Mouse (Mus musculus): ENCODE results near the gene Adgrf1.

Gene Adgrf1

DNA sequence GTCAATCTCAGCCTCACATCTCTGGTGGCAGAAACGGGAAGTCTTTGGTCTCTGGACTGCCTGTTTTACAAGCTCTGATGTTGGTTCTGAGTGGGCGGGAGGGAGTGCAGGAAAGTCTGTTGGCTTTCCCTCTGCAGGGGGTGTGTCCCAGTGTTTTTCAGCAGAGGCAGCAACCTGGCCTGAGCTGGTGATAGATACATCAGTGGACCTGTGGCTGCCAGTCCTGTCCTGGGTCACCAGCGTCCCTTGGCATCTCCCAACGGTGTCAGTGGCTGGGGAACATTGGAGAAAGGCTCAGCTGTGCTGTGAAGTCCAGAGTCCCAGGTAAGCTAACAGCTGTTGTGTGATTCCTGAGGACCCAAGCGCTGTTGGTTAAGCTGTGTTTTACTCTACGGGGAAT, at the start of gene Adgrf1:
Gene Adgrf1 (plus strand): TSS at position 169 of the 400 bp plus-strand sequence.
- no peak for DNase-seq

GRCm38 (mm10) chr17:43226101-43226500, 44.0 kb upstream of the Adgrf1 start:
- DNase-seq = peak in 1 of 2 experiments; percentile 59

DNA sequence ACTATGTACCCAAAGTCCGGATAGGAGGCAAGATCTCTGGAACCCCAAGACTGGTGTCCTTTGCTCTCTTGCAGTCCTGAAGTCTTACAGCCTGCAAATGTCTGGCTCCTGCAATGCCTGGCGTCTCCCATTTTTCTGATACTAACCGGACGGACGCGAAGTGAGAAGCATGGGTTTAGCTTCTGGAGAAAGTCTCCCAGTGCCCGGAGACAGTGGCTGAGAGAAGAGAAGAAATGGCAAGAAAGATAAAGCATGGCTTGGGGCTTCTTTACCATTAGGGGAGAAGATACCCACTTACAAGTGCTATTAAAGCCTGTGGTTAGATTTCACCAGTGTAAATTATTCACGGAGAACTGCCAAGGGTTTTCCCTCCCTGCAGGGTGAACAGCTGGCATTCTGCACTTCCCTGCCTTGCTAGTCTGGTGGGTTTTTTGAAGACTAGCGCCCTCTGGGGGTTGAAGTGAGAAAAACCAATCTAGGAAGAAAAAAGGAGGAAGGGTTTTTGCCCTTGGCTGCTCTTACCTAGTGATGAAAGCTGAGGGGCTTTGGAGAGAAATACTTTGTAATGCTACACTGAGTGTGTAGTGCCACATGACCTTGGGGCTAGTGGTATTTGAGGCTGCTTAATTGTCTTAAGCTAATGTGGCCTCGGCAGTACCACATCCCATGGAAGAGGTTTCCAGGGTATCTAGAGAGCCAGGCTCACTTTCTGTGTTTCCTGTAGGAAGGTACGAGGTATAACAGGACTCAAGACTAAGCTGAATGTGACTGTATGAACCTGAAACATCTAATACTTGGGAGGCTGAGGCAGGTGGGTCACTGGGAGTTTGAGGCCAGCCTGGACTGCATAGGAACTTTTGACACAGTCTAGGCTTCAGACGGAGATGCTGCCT, 40.3 kb upstream of the Adgrf1 start:
- peak; percentile 78 to 84 for DNase-seq

DNA sequence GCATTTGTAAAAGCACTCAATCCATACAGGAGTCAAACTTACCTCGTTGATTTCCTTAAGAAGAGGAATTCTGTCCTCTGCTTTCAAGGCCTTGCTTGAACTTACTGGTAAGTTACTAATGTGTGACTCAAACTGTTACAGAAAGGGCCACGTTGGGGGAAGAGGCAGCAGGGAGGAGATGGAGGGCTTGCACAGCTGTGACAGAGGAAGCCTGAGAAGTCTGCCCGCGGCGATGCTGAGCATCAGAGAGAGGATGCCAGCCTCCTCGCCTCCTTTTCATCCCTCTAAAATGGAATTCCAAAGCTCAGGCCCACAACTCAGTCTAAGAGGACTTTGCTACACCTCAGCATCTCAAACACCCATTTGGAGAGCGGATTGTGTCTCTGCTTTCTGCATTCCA, 39.3 kb upstream of the Adgrf1 start:
- no peak for DNase-seq

DNA sequence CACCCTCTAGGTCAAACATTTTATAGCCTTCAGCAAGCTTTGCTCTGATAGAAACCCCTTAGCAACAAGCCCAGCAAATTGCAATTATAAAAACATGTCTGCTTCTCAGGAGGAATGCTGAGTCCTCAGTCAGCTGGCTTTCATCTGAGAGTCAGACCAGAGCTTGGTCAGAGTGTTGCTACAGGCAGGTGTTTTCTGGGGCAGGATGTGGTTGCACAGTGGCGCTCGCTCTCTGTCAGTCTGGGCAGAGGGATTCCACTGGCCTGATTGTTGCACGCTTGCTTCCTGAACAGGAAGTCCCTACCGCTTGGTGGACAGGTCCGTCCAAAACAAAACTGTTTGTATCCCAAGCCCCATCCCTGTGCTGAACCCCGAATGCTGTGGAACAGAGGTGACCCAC, 37.4 kb upstream of the Adgrf1 start:
- DNase-seq = no peak

DNA sequence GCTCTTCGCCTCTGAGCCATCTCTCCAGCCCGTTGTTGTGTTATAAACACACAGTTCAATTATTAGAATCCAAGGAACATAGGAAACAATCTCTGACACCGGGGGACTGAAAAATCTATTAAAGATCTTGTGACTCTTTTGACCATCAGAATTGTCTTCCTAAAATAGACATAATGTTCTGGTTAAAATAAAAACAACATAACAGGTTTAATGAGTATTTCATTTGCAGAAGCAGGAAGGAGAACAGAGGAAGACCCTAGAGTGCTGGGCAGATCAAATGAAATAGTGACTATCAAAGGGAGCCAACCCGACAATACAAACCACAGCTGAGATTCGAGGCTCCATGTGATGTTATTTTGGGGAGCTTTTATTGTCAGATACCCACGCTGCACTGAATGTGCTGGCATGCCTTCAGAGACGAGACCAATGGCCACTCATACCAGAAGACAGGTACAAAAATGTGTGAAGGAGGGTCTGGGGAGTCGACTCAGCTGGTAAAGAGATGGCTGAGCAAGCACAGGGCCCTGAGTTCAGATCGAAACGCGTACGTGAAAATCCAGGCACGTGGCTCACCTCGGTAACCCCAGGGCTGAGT, 33.4 kb upstream of the Adgrf1 start:
- no peak for DNase-seq

DNA sequence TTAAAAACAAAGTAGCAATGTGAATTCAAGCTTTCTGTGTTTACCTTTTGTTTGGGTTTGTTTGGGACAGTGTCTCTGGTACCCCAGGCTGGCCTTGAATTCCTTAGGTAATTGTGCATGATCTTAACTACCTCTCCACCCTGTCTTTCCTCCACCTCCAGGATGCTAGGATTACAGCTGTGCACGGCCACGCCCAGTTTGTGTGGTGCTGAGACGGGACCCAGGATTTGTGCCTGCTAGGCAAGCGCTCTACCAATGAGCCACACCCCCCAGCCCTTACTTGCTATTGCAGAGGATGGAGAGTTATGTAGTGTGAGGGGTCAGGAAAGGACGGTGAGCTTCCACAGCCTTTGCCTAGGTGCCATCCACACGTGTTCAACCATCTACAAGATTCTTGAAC, 31.1 kb upstream of the Adgrf1 start:
- no peak for DNase-seq

GRCm38 (mm10) chr17:43241134-43241533, 29.0 kb upstream of the Adgrf1 start:
- peak; percentile 85 to 86 for DNase-seq

- DNase-seq = no peak
Measured at GRCm38 (mm10) chr17:43242609-43243008, 27.5 kb upstream of the Adgrf1 start.

DNA sequence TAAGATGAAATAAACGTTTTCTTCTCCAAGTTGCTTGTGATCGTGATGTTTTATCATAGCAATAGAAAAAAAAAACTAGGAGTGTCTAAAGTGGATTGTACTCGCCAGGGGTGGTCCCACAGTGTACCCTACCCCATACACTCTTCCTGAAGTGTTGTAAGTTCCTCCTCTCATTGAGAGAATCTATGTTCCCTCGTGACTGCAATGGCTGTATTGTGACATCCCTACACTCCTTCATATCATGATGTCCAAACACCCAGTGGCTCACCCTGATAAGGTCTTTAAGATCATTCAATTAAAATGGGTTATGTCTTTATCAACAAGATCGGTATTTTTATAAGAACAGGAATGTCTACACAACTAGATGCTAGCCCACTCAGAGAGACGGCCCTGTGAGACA, 24.8 kb upstream of the Adgrf1 start:
- DNase-seq = no peak

- DNase-seq = no peak
Measured at GRCm38 (mm10) chr17:43247245-43247644, 22.9 kb upstream of the Adgrf1 start.

- DNase-seq = peak in 1 of 2 experiments; percentile 25
Measured at GRCm38 (mm10) chr17:43249645-43250044, 20.5 kb upstream of the Adgrf1 start.

DNA sequence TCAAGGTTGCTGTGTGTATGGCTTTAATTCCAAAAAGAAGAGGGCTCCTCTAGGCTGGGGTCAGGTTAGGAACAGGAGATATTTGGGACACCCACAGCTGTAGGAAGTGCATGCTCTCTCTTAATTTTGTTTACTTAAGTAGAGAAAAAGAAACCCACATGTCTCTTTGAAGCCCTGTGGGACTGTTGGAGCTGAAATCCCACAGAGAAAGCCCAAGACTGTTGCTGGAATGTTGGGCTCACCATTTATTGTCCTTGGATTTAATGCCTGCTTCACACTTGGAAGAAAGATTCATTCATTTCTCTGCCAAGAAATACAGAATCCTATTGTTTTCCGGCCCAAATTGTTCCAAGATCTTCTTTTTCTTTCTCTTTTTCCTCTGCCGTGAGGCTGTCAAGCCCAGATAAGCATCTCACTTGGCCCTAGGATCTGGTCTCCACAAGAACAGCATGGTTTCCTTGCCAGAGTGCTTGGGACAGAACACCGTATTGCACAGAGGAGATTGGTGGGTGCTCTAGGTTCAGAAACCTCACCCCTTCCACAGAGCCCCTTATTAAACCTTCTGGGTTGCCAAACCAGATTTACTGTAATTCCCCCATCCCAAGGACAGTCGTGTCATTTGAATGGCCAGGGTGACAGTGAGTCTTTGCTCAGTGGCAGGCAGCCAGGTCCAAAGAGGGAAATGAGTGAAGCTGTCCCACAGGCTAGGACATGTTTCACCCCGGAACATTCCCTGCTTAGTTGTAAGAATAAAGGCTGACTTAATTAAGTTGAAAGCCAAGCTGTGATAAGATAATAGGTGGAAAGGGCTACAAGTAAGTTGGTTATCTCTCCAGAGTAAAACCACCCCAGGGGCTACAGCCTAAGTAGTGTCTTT, 18.6 kb upstream of the Adgrf1 start:
- peak in 1 of 2 experiments; percentile 29 for DNase-seq

GRCm38 (mm10) chr17:43252846-43253245, 17.3 kb upstream of the Adgrf1 start:
- no peak for DNase-seq

DNA sequence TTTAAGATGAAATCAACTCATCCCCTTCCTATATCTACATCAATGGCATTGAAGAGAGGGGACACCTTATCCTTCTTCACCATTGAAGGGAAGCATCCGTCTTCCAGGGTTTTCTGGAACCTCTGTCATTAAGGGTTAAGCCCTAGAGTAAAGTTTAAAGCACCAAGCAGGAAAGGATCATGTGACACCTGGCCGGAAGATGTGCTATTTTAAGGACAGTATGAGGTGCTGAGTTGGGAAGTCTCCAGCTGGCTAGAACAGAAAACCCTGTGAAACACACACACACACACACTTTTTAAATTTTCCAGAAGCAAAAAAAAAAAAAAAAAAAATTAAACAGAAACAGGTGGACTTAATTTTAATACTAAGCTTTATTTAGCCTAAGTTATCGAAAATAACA, 15.9 kb upstream of the Adgrf1 start:
- DNase-seq = peak in 1 of 2 experiments; percentile 16

DNA sequence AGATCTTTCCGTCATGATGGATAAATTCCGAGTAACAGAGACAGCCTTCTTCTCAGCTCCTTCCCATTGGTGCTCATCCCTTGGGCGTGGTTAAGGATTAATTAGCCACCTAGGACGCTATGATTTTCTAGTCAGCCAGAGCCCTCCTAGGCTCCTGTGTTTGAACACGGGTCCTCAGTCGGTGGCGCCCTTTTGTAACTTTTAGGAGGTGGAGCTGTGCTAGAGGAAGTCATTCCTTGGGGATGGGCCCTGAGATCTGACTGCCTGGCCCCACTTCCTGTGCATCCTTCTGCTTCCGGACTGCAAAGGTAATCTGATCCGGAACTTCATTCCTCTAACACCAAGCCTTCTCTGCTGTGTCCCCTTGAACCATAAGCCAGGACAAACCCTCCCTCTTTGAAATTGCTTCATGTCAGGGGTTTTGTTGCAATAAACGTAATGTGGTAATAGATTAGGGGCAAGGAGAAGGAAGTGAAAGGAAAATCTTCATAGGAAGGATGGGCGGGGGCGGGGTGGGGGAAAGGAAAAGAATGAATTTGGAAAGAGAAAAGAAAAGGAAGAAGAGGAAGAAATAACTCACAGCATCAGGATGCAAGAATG, 13.5 kb upstream of the Adgrf1 start:
- no peak for DNase-seq

GRCm38 (mm10) chr17:43257699-43258098, 12.4 kb upstream of the Adgrf1 start:
- DNase-seq = peak; percentile 19 to 25

DNA sequence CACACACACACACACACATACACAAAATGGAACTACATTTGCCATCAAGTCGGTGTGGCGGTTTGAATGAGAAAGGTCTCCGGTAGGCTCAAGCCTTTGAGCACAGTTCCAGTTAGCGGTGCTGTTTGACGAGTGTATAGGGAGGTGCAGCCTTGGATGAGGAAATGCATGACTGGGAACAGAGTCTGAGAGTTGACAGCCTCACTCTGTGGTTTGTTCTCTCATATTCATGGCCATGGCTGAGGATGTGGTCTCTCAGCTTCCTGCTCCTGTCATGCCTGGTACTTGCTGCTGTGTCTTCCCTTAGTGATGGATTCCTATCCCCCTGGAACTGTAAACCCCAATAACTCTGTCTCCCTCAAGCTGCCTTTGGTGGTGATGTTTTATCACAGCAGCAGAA, 8.2 kb upstream of the Adgrf1 start:
- no peak for DNase-seq

GRCm38 (mm10) chr17:43264739-43265138, 5.4 kb upstream of the Adgrf1 start:
- no peak for DNase-seq

DNA sequence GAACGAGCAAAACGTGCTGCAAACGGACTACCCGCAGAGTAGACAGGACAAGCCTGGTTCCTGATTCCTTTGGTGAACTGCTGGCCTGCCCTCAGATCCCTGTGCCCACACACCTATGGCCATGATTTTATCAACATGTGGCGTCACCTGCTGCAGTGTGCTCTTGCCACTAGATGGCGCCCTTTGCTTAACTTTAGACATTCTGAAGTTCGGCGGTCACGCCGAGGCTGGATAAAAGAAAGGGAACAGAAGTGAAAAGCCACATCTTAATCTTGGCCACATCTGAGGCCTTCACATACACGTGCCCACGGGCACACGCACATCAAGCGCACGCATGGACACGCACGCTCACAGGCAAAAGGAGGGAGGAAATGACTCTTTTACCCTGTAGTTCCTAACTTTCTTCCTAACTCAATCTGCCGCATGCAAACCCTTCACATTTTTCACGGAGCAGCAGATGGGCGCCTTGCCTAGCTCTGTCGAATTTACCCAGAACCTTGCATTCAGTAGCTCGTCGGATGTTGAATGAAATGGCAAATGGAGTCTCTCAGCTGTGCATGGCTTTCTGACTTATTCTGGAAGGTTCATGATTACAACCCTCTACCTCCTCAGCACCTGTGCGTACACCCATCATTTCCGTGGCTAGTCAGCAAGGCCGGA, 4.8 kb upstream of the Adgrf1 start:
- peak; percentile 81 to 88 for DNase-seq

DNA sequence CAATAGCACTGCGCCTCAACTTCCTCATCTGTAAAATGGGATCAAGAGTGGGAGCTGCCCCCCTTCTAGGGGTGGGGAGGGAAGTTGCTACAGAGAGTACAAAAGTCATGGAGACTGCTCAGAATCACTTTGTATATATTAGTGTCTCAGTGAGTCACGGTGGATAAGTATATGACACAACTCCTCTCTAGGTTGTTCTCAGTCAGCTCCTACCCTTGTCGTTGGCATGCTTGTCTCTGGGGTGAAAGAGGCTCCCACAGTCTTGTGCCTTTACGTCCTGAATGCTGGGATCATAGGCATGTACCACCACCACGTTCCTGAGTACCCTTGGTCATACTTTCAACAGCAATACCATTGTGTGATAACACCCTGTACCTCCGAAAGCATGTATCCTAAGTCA, 4.2 kb upstream of the Adgrf1 start:
- DNase-seq = no peak

DNA sequence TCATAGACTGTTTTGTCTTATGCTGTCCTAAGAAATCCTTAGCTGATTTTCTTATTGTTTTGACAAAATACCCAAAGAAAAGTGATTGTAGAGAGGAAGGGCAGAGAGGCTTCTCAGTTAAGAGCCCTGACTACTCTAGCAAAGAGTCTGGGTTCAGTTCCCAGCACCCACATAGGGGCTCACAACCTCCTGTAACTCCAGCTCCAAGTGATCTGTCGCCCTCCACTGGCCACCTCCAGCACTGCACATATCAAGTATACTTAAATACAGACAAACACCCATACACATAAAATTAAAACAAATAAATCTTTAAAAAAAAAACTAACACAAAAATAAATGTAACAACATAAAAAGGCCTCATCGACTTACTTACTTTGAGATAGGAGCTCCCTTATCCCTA, 3.5 kb upstream of the Adgrf1 start:
- no peak for DNase-seq

All from kidney, postnatal 36 days (tissue).